Mouse (Mus musculus): ENCODE measurements at regions not wholly inside any gene's neighbourhood (a gene's known extent, or its start where the extent isn't known, plus 50 kb on each side); places are given as distances from the start of the nearest gene placed in this dataset.

- Histone ChIP-seq H3K9ac (ENCODE audit: low read depth, low read length) (no peak overlapping the region), H3K4me3 (ENCODE audit: insufficient read depth, low read depth, low read length) (no peak overlapping the region), H3K27ac (replicated peaks; ENCODE audit: insufficient read depth, low read depth, low read length) (no peak overlapping the region), H3K27me3 (ENCODE audit: control insufficient read depth, insufficient read depth, low read length) (no peaks in the 10 kb centered on the region), H3K79me2 (ENCODE audit: control insufficient read depth, insufficient read depth, low read length) (no peaks in the 10 kb centered on the region), H3K36me3 (ENCODE audit: control insufficient read depth, insufficient read depth, low read length) (no peaks in the 10 kb centered on the region), H3K4me1 (ENCODE audit: control insufficient read depth, insufficient read depth, low read length) (no peaks in the 10 kb centered on the region; the same call in 1 of the 2 replicates)
- no peak for DNase-seq (ENCODE audit: extremely low read depth, low read depth, low spot score)
- TF ChIP-seq CTCF (IDR thresholded peaks at IDR 0.05; ENCODE audit: low read depth, low read length), result no peak
- TF ChIP-seq POLR2A (IDR thresholded peaks at IDR 0.05; ENCODE audit: extremely low read depth, insufficient read depth, low read length), result no peak
- WGBS, result 75% methylated on average over 2 of the region's 2 CpGs
Observed at GRCm38 (mm10) chr2:61114620-61115019, 151.6 kb upstream of the Rbms1 start.

DNA sequence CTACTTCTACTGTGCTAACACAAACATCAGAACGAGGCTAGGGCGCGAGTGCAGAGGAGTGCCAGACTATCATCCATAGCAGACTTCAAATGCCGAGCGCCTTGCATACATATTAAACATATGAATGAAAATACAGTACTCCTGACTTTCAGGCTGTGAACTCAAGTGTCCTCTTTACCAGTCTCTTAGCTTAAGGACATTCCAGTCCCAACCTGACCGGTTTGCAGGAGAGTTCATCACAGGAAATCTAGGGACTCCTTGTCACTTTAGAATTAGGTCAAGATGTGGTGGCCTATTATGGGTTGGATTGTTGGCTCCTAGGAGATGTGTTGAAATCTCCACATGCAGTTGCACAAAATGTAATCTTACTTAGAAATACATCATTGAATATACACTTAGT, 150.9 kb upstream of the Rbms1 start:
- H3K36me3 ChIP-seq (ENCODE audit: control insufficient read depth, insufficient read depth, low read length), result no peaks in the 10 kb centered on the region
- H3K9ac ChIP-seq (ENCODE audit: low read depth, low read length), result no peak overlapping the region
- 92% methylated on average over 6 of the region's 6 CpGs for WGBS
- DNase-seq (ENCODE audit: extremely low read depth, low read depth, low spot score), result no peak
- H3K27me3 ChIP-seq (ENCODE audit: control insufficient read depth, insufficient read depth, low read length), result no peaks in the 10 kb centered on the region
- no peak overlapping the region for H3K27ac ChIP-seq (replicated peaks; ENCODE audit: insufficient read depth, low read depth, low read length)
- H3K4me1 ChIP-seq (ENCODE audit: control insufficient read depth, insufficient read depth, low read length), result no peaks in the 10 kb centered on the region; the same call in 1 of the 2 replicates
- no peak for TF ChIP-seq POLR2A (IDR thresholded peaks at IDR 0.05; ENCODE audit: extremely low read depth, insufficient read depth, low read length)
- TF ChIP-seq CTCF (IDR thresholded peaks at IDR 0.05; ENCODE audit: low read depth, low read length), result no peak
- H3K79me2 ChIP-seq (ENCODE audit: control insufficient read depth, insufficient read depth, low read length), result no peaks in the 10 kb centered on the region
- H3K4me3 ChIP-seq (ENCODE audit: insufficient read depth, low read depth, low read length), result no peak overlapping the region

GRCm38 (mm10) chr2:61110591-61110990, 147.6 kb upstream of the Rbms1 start:
- Histone ChIP-seq H3K27ac (replicated peaks; ENCODE audit: insufficient read depth, low read depth, low read length) (no peak overlapping the region), H3K9ac (ENCODE audit: low read depth, low read length) (no peak overlapping the region), H3K4me1 (ENCODE audit: control insufficient read depth, insufficient read depth, low read length) (no peaks in the 10 kb centered on the region; the same call in 1 of the 2 replicates), H3K36me3 (ENCODE audit: control insufficient read depth, insufficient read depth, low read length) (no peaks in the 10 kb centered on the region), H3K79me2 (ENCODE audit: control insufficient read depth, insufficient read depth, low read length) (no peaks in the 10 kb centered on the region), H3K4me3 (ENCODE audit: insufficient read depth, low read depth, low read length) (no peak overlapping the region), H3K27me3 (ENCODE audit: control insufficient read depth, insufficient read depth, low read length) (no peaks in the 10 kb centered on the region)
- 45% methylated on average over 9 of the region's 9 CpGs for WGBS
- DNase-seq (ENCODE audit: extremely low read depth, low read depth, low spot score), result peak; percentile 7
- TF ChIP-seq POLR2A (IDR thresholded peaks at IDR 0.05; ENCODE audit: extremely low read depth, insufficient read depth, low read length) (no peak), CTCF (IDR thresholded peaks at IDR 0.05; ENCODE audit: low read depth, low read length) (no peak)

DNA sequence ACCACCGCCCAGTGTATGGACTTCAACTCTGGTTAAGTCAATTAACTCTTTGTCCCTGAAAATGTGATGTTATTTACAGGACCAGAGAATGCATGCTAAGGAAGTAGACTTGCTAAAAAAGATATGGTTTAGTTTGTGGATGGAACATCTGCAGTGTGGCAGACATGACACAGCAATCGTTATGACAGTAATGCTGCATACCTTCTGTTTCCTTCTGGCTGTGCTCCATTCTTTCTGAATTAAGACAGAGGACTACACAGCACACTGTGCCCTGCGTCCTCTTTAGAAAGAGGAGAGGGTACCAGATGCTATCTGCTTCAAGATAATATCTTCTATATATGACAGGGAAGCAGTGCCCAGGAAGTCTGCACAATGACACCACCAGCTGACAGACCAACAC, 146.6 kb upstream of the Rbms1 start:
- Histone ChIP-seq H3K79me2 (ENCODE audit: control insufficient read depth, insufficient read depth, low read length) (no peaks in the 10 kb centered on the region), H3K27me3 (ENCODE audit: control insufficient read depth, insufficient read depth, low read length) (no peaks in the 10 kb centered on the region), H3K27ac (replicated peaks; ENCODE audit: insufficient read depth, low read depth, low read length) (no peak overlapping the region), H3K4me1 (ENCODE audit: control insufficient read depth, insufficient read depth, low read length) (no peaks in the 10 kb centered on the region; the same call in 1 of the 2 replicates), H3K36me3 (ENCODE audit: control insufficient read depth, insufficient read depth, low read length) (no peaks in the 10 kb centered on the region), H3K4me3 (ENCODE audit: insufficient read depth, low read depth, low read length) (no peak overlapping the region), H3K9ac (ENCODE audit: low read depth, low read length) (no peak overlapping the region)
- no peak for DNase-seq (ENCODE audit: extremely low read depth, low read depth, low spot score)
- no peak for TF ChIP-seq POLR2A (IDR thresholded peaks at IDR 0.05; ENCODE audit: extremely low read depth, insufficient read depth, low read length)
- TF ChIP-seq CTCF (IDR thresholded peaks at IDR 0.05; ENCODE audit: low read depth, low read length), result no peak
- WGBS, result 69% methylated on average over 3 of the region's 3 CpGs

GRCm38 (mm10) chr2:61105169-61105568, 142.2 kb upstream of the Rbms1 start:
- no peak overlapping the region for H3K4me3 ChIP-seq (ENCODE audit: insufficient read depth, low read depth, low read length)
- no peak for TF ChIP-seq CTCF (IDR thresholded peaks at IDR 0.05; ENCODE audit: low read depth, low read length)
- no peak overlapping the region for H3K9ac ChIP-seq (ENCODE audit: low read depth, low read length)
- no peaks in the 10 kb centered on the region for H3K4me1 ChIP-seq (ENCODE audit: control insufficient read depth, insufficient read depth, low read length)
- no peak for DNase-seq (ENCODE audit: extremely low read depth, low read depth, low spot score)
- no peaks in the 10 kb centered on the region for H3K79me2 ChIP-seq (ENCODE audit: control insufficient read depth, insufficient read depth, low read length)
- H3K36me3 ChIP-seq (ENCODE audit: control insufficient read depth, insufficient read depth, low read length), result no peaks in the 10 kb centered on the region
- 87% methylated on average over 6 of the region's 6 CpGs for WGBS
- H3K27ac ChIP-seq (replicated peaks; ENCODE audit: insufficient read depth, low read depth, low read length), result no peak overlapping the region
- no peaks in the 10 kb centered on the region for H3K27me3 ChIP-seq (ENCODE audit: control insufficient read depth, insufficient read depth, low read length)

DNA sequence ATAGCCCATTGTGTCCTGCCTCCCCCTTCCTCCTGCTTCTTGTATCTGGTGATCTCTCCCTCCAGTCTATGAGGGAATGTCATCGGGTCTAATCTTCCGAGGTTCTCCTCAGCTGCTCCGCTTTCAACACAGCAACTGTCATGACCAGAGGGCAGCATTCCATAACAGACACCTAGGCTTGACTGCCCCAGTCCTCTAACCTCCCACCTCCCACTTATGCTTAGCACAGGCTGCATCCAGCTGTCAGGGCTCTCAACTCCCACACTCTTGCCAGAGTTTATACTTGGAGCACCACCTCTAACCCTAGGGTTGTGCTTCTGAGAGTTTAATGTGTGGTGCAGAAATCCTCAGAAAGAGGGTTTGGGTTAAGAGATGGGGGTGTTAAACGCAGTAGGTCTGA, 137.9 kb upstream of the Rbms1 start:
- Histone ChIP-seq H3K9ac (ENCODE audit: low read depth, low read length) (no peak overlapping the region), H3K4me3 (ENCODE audit: insufficient read depth, low read depth, low read length) (no peak overlapping the region), H3K4me1 (ENCODE audit: control insufficient read depth, insufficient read depth, low read length) (no peaks in the 10 kb centered on the region), H3K27ac (replicated peaks; ENCODE audit: insufficient read depth, low read depth, low read length) (no peak overlapping the region), H3K79me2 (ENCODE audit: control insufficient read depth, insufficient read depth, low read length) (no peaks in the 10 kb centered on the region), H3K27me3 (ENCODE audit: control insufficient read depth, insufficient read depth, low read length) (no peaks in the 10 kb centered on the region), H3K36me3 (ENCODE audit: control insufficient read depth, insufficient read depth, low read length) (no peaks in the 10 kb centered on the region)
- WGBS, result 89% methylated on average over 4 of the region's 4 CpGs
- TF ChIP-seq CTCF (IDR thresholded peaks at IDR 0.05; ENCODE audit: low read depth, low read length) (no peak), POLR2A (IDR thresholded peaks at IDR 0.05; ENCODE audit: extremely low read depth, insufficient read depth, low read length) (no peak)
- no peak for DNase-seq (ENCODE audit: extremely low read depth, low read depth, low spot score)
